Mouse (Mus musculus): Measurements from ENCODE around the gene Dact1. TPM values are rescaled to one million over a fixed set of nuclear protein-coding genes. Genes with fewer than 3 reads are reported as not detected.

Dact1 gene
- polyA plus RNA-seq, 1 experiment from 2014 or later = 9.6 TPM

GRCm38 (mm10) chr12:71339142-71339848 is 29.6 kb downstream of the Dact1 start:
- ATAC-seq (ENCODE audit: borderline replicate concordance, extremely low read depth, low FRiP score, low TSS enrichment) = no peak
- no peak overlapping the region for H3K4me2 ChIP-seq

GRCm38 (mm10) chr12:71342397-71342796 is 32.7 kb downstream of the Dact1 start:
- peaks cover 37% of the 10 kb centered on the region for H3K4me1 ChIP-seq
- WGBS = 33% methylated on average over 13 of the region's 13 CpGs
- no peaks in the 10 kb centered on the region for H3K36me3 ChIP-seq
- no peak for ATAC-seq (ENCODE audit: borderline replicate concordance, extremely low read depth, low FRiP score, low TSS enrichment)
- no peak overlapping the region for H3K9ac ChIP-seq
- H3K4me3 ChIP-seq = 0 out of 2 replicates have a peak overlapping the region, but pooled peaks have one; percentile 5
- H3K4me2 ChIP-seq = peak overlapping the region; percentile 39; the same call in 1 of the 2 replicates
- H3K27me3 ChIP-seq = no peaks in the 10 kb centered on the region
- no peaks in the 10 kb centered on the region for H3K9me3 ChIP-seq
- H3K27ac ChIP-seq = no peak overlapping the region

More at GRCm38 (mm10) chr12:71339142-71339848, 29.6 kb downstream of the Dact1 start:
- 44% methylated on average over 16 of the region's 16 CpGs for WGBS
- Histone ChIP-seq H3K36me3 (no peaks in the 10 kb centered on the region), H3K4me1 (peaks cover 35% of the 10 kb centered on the region), H3K9ac (no peak overlapping the region), H3K9me3 (no peaks in the 10 kb centered on the region), H3K27ac (no peak overlapping the region), H3K4me3 (no peak overlapping the region), H3K27me3 (no peaks in the 10 kb centered on the region)

- H3K27me3 ChIP-seq = no peaks in the 10 kb centered on the region
- no peaks in the 10 kb centered on the region for H3K9me3 ChIP-seq
- ATAC-seq (ENCODE audit: borderline replicate concordance, extremely low read depth, low FRiP score, low TSS enrichment) = no peak
- H3K4me1 ChIP-seq = peaks cover 21% of the 10 kb centered on the region
- H3K36me3 ChIP-seq = no peaks in the 10 kb centered on the region
- no peak overlapping the region for H3K4me2 ChIP-seq
- no peak overlapping the region for H3K4me3 ChIP-seq
- WGBS = 38% methylated on average over 7 of the region's 7 CpGs
- H3K27ac ChIP-seq = peak overlapping the region; percentile 35
- H3K9ac ChIP-seq = no peak overlapping the region
Observed at GRCm38 (mm10) chr12:71345471-71345870, 35.8 kb downstream of the Dact1 start.

GRCm38 (mm10) chr12:71346071-71346470 is 36.4 kb downstream of the Dact1 start:
- Histone ChIP-seq H3K9me3 (no peaks in the 10 kb centered on the region), H3K4me1 (peaks cover 21% of the 10 kb centered on the region), H3K36me3 (no peaks in the 10 kb centered on the region), H3K27ac (peak overlapping the region; percentile 35), H3K4me3 (no peak overlapping the region), H3K9ac (no peak overlapping the region), H3K27me3 (no peaks in the 10 kb centered on the region), H3K4me2 (peak overlapping the region; percentile 26; the same call in 1 of the 2 replicates)
- 10% methylated on average over 5 of the region's 5 CpGs for WGBS
- no peak for ATAC-seq (ENCODE audit: borderline replicate concordance, extremely low read depth, low FRiP score, low TSS enrichment)

- Histone ChIP-seq H3K36me3 (no peaks in the 10 kb centered on the region), H3K27ac (no peak overlapping the region), H3K27me3 (no peaks in the 10 kb centered on the region), H3K4me2 (no peak overlapping the region), H3K9me3 (no peaks in the 10 kb centered on the region), H3K9ac (no peak overlapping the region), H3K4me1 (peaks cover 18% of the 10 kb centered on the region), H3K4me3 (no peak overlapping the region)
- 82% methylated on average over 8 of the region's 8 CpGs for WGBS
- ATAC-seq (ENCODE audit: borderline replicate concordance, extremely low read depth, low FRiP score, low TSS enrichment) = no peak
Observed at GRCm38 (mm10) chr12:71348401-71348896, 38.8 kb downstream of the Dact1 start.

GRCm38 (mm10) chr12:71350077-71350476 is 40.4 kb downstream of the Dact1 start:
- Histone ChIP-seq H3K9ac (no peak overlapping the region), H3K4me1 (peaks cover 18% of the 10 kb centered on the region), H3K27ac (no peak overlapping the region), H3K27me3 (no peaks in the 10 kb centered on the region), H3K4me2 (no peak overlapping the region), H3K36me3 (no peaks in the 10 kb centered on the region), H3K4me3 (no peak overlapping the region), H3K9me3 (no peaks in the 10 kb centered on the region)
- WGBS = 80% methylated on average over 2 of the region's 2 CpGs
- ATAC-seq (ENCODE audit: borderline replicate concordance, extremely low read depth, low FRiP score, low TSS enrichment) = no peak

- Histone ChIP-seq H3K27me3 (no peaks in the 10 kb centered on the region), H3K9ac (no peak overlapping the region), H3K4me1 (no peaks in the 10 kb centered on the region), H3K36me3 (no peaks in the 10 kb centered on the region), H3K4me3 (no peak overlapping the region), H3K27ac (no peak overlapping the region), H3K4me2 (no peak overlapping the region), H3K9me3 (no peaks in the 10 kb centered on the region)
- 67% methylated on average over 10 of the region's 10 CpGs for WGBS
- no peak for ATAC-seq (ENCODE audit: borderline replicate concordance, extremely low read depth, low FRiP score, low TSS enrichment)
Observed at GRCm38 (mm10) chr12:71354656-71355055, 45.0 kb downstream of the Dact1 start.

GRCm38 (mm10) chr12:71355092-71355491 is 45.4 kb downstream of the Dact1 start:
- Histone ChIP-seq H3K27ac (no peak overlapping the region), H3K9ac (no peak overlapping the region), H3K9me3 (no peaks in the 10 kb centered on the region), H3K4me2 (no peak overlapping the region), H3K27me3 (no peaks in the 10 kb centered on the region), H3K4me3 (no peak overlapping the region), H3K36me3 (no peaks in the 10 kb centered on the region), H3K4me1 (no peaks in the 10 kb centered on the region)
- ATAC-seq (ENCODE audit: borderline replicate concordance, extremely low read depth, low FRiP score, low TSS enrichment) = no peak
- WGBS = 72% methylated on average over 3 of the region's 3 CpGs

- ATAC-seq (ENCODE audit: borderline replicate concordance, extremely low read depth, low FRiP score, low TSS enrichment) = no peak
- no peaks in the 10 kb centered on the region for H3K36me3 ChIP-seq
- H3K4me2 ChIP-seq = no peak overlapping the region
- no peak overlapping the region for H3K9ac ChIP-seq
- WGBS = 91% methylated on average over 7 of the region's 7 CpGs
- no peaks in the 10 kb centered on the region for H3K4me1 ChIP-seq
- no peaks in the 10 kb centered on the region for H3K27me3 ChIP-seq
- H3K4me3 ChIP-seq = no peak overlapping the region
- no peak overlapping the region for H3K27ac ChIP-seq
- H3K9me3 ChIP-seq = no peaks in the 10 kb centered on the region
Observed at GRCm38 (mm10) chr12:71361616-71362015, 51.9 kb downstream of the Dact1 start.

GRCm38 (mm10) chr12:71362425-71362824 is 52.7 kb downstream of the Dact1 start:
- H3K9me3 ChIP-seq = no peaks in the 10 kb centered on the region
- H3K4me3 ChIP-seq = no peak overlapping the region
- H3K36me3 ChIP-seq = no peaks in the 10 kb centered on the region
- no peak for ATAC-seq (ENCODE audit: borderline replicate concordance, extremely low read depth, low FRiP score, low TSS enrichment)
- 81% methylated on average over 8 of the region's 8 CpGs for WGBS
- no peaks in the 10 kb centered on the region for H3K4me1 ChIP-seq
- no peak overlapping the region for H3K4me2 ChIP-seq
- H3K27ac ChIP-seq = no peak overlapping the region
- no peaks in the 10 kb centered on the region for H3K27me3 ChIP-seq
- no peak overlapping the region for H3K9ac ChIP-seq

GRCm38 (mm10) chr12:71364106-71364505 is 54.4 kb downstream of the Dact1 start:
- Histone ChIP-seq H3K36me3 (no peaks in the 10 kb centered on the region), H3K27ac (no peak overlapping the region)
- 59% methylated on average over 7 of the region's 7 CpGs for WGBS

GRCm38 (mm10) chr12:71364531-71364930 is 54.8 kb downstream of the Dact1 start:
- no peak overlapping the region for H3K27ac ChIP-seq
- no peak for ATAC-seq (ENCODE audit: borderline replicate concordance, extremely low read depth, low FRiP score, low TSS enrichment)
- 91% methylated on average over 3 of the region's 3 CpGs for WGBS

More at GRCm38 (mm10) chr12:71364106-71364505, 54.4 kb downstream of the Dact1 start:
- Histone ChIP-seq H3K9me3 (no peaks in the 10 kb centered on the region), H3K9ac (no peak overlapping the region), H3K4me1 (no peaks in the 10 kb centered on the region), H3K27me3 (no peaks in the 10 kb centered on the region), H3K4me3 (no peak overlapping the region), H3K4me2 (no peak overlapping the region)
- ATAC-seq (ENCODE audit: borderline replicate concordance, extremely low read depth, low FRiP score, low TSS enrichment) = no peak

More at GRCm38 (mm10) chr12:71364531-71364930, 54.8 kb downstream of the Dact1 start:
- no peaks in the 10 kb centered on the region for H3K27me3 ChIP-seq
- no peaks in the 10 kb centered on the region for H3K9me3 ChIP-seq
- no peak overlapping the region for H3K9ac ChIP-seq
- H3K4me2 ChIP-seq = no peak overlapping the region
- H3K36me3 ChIP-seq = no peaks in the 10 kb centered on the region
- no peak overlapping the region for H3K4me3 ChIP-seq
- H3K4me1 ChIP-seq = no peaks in the 10 kb centered on the region

All from lung, embryonic 15.5 days (tissue).